Mouse (Mus musculus) cortical plate, adult 2 months (tissue): ENCODE measurements around the gene Dab2ip.

Experiments
- CTCF ChIP-seq: fragments of 200-500 bp; IDR thresholded peaks from 2 replicates; pipeline ENCODE4 v1.5.1; 2011; ENCODE audit warnings: mild to moderate bottlenecking, control low read depth, low read length; ENCODE audit not compliant: insufficient read depth; ENCODE audit errors: extremely low read depth
- POLR2A ChIP-seq: fragments of 200-500 bp; IDR thresholded peaks from 2 replicates; pipeline ENCODE4 v1.6.1; 2011; ENCODE audit warnings: mild to moderate bottlenecking, low read length, control low read depth; ENCODE audit not compliant: insufficient read depth; ENCODE audit errors: extremely low read depth

GRCm38 (mm10) chr2:35626181-35626727 lies 68.2 kb downstream of the Dab2ip start:
- no peak for TF ChIP-seq POLR2A
- no peak for TF ChIP-seq CTCF
